Mouse (Mus musculus) hindbrain, embryonic 15.5 days (tissue): ENCODE data around the gene Calca. TPM values are rescaled to one million over a fixed set of nuclear protein-coding genes. Genes with fewer than 3 reads are reported as not detected.
"Not testable (repeated sequence)": the region's sequence is repeated elsewhere in the genome, so short reads cannot be mapped to it uniquely, and the experiment has no call there.

Experiments
- ATAC-seq: fragments of 200-750 bp; cut with Nextera tagmentation; 2 replicates; pipeline ENCODE4 v1.8.0; 2017; ENCODE audit warnings: low read depth, moderate number of reproducible peaks, moderate TSS enrichment; ENCODE audit not compliant: low FRiP score
- H3K27ac ChIP-seq: fragments of 300-500 bp; sonication (generic); replicated peaks from 2 replicates; pipeline ENCODE4 v1.5.1; 2015; ENCODE audit warnings: mild to moderate bottlenecking, inconsistent platforms
- H3K27me3 ChIP-seq: fragments of 300-500 bp; sonication (generic); 2 replicates; pipeline ENCODE4 v1.6.1; 2015; ENCODE audit warnings: control low read depth, inconsistent platforms
- H3K36me3 ChIP-seq: fragments of 300-500 bp; sonication (generic); 2 replicates; pipeline ENCODE4 v1.6.1; 2015; ENCODE audit warnings: control low read depth, inconsistent platforms
- H3K4me1 ChIP-seq: fragments of 300-500 bp; sonication (generic); replicated peaks from 2 replicates; pipeline ENCODE4 v1.6.1; 2015; ENCODE audit warnings: control low read depth, inconsistent platforms
- H3K4me2 ChIP-seq: fragments of 300-500 bp; sonication (generic); 2 replicates; pipeline ENCODE4 v1.6.1; 2015; ENCODE audit warnings: moderate library complexity, mild to moderate bottlenecking, inconsistent platforms
- H3K4me3 ChIP-seq: fragments of 300-500 bp; sonication (generic); 2 replicates; pipeline ENCODE4 v1.5.1; 2015; ENCODE audit warnings: mild to moderate bottlenecking, inconsistent platforms
- H3K9ac ChIP-seq: fragments of 300-500 bp; sonication (generic); 2 replicates; pipeline ENCODE4 v1.6.1; 2015; ENCODE audit warnings: inconsistent platforms
- H3K9me3 ChIP-seq: fragments of 300-500 bp; sonication (generic); 2 replicates; pipeline ENCODE4 v1.6.1; 2016; ENCODE audit warnings: control low read depth, inconsistent platforms
- WGBS: fragments of 180-500 bp; shearing (Covaris S2); methylation state at CpG from one replicate; pipeline ENCODE4 v1.1.7; 2015; 5-methylcytosine and 5-hydroxymethylcytosine counted together
- polyA plus RNA-seq: library from polyadenylated mRNA; unstranded; fragments of >200 nt; fragmentation: Nextera tagmentation; extraction: Ambion mirVana; gene quantifications from 2 replicates; pipeline ENCODE4 v1.2.1, GENCODE M21; 2015

The Calca gene
- 17.3 and 23.7 TPM in 2 replicates for polyA plus RNA-seq

GRCm38 (mm10) chr7:114636102-114636501 lies at the start of gene Calca:
Calca (minus strand) TSS chr7:114636357.
- peak within 1 kb of the TSS; percentile 83 for H3K4me2 ChIP-seq
- H3K36me3 ChIP-seq = no peaks in the 10 kb centered on the region
- H3K9ac ChIP-seq = peak within 1 kb of the TSS; percentile 39
- no peaks in the 10 kb centered on the region for H3K9me3 ChIP-seq
- H3K27me3 ChIP-seq = 0 out of 2 replicates have a peak, but pooled peaks cover 9% of the 10 kb centered on the region
- H3K4me3 ChIP-seq = peak within 1 kb of the TSS; percentile 44
- peak; percentile 61; the same call in 1 of the 2 replicates for ATAC-seq
- WGBS = under 1% methylated on average over 12 of the region's 12 CpGs
- peaks cover 13% of the 10 kb centered on the region; the same call in 1 of the 2 replicates for H3K4me1 ChIP-seq
- H3K27ac ChIP-seq = no peak within 1 kb of the TSS

- no peaks in the 10 kb centered on the region for H3K9me3 ChIP-seq
- no peak for ATAC-seq
- H3K27me3 ChIP-seq = no peaks in the 10 kb centered on the region
- no peak overlapping the region for H3K4me3 ChIP-seq
- 36% methylated on average over 2 of the region's 2 CpGs for WGBS
- no peak overlapping the region for H3K4me2 ChIP-seq
- H3K9ac ChIP-seq = no peak overlapping the region
- H3K27ac ChIP-seq = no peak overlapping the region
- no peaks in the 10 kb centered on the region for H3K36me3 ChIP-seq
- H3K4me1 ChIP-seq = no peaks in the 10 kb centered on the region
Measured at GRCm38 (mm10) chr7:114672697-114673096, 36.5 kb upstream of the Calca start.

DNA sequence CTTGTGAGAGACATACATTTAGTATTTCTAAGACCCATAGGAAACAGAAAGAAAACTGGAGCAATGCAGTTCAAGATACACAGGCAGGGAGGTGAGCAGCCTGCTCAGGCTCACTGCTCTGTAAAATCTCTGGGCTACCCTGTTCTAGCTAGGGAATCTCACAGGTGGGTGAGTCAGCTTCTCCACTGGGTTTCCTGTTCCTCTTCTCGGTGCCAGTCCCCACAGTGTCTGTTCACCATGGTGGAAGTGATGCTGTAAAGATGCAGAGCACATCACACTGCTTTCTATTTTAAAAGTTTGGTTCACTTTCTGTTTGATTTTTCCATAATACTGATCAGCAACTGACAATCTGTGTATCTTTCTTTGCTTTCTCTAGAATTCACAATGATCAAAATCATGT lies 35.2 kb upstream of the Calca start:
- WGBS = 77% methylated on average over 1 of the region's 1 CpGs
- Histone ChIP-seq H3K27me3 (no peaks in the 10 kb centered on the region), H3K27ac (no peak overlapping the region), H3K36me3 (no peaks in the 10 kb centered on the region), H3K4me2 (no peak overlapping the region), H3K4me3 (no peak overlapping the region), H3K4me1 (no peaks in the 10 kb centered on the region), H3K9ac (no peak overlapping the region), H3K9me3 (no peaks in the 10 kb centered on the region)
- ATAC-seq = no peak

DNA sequence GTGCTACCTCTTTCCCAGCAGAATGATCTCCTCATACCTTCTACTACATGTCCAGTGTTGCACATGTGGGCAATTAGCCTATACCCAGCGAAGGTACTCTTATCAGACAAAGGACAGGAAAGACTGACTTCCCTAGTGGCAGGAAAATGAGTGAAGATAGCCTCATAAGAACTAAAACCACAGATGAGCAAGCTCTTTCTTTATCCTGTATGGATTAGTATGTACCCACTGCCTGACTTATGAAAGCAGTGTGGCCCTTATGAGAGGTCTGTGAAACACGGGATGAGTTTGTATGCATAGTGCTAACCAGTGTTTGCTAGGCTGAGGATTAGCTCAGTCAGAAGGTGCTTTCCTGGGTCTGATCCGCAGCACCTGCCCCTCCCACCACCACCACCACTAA lies 13.6 kb upstream of the Calca start:
- Histone ChIP-seq H3K9me3 (no peaks in the 10 kb centered on the region), H3K36me3 (no peaks in the 10 kb centered on the region), H3K27me3 (no peaks in the 10 kb centered on the region), H3K27ac (no peak overlapping the region), H3K4me2 (no peak overlapping the region), H3K4me3 (no peak overlapping the region), H3K4me1 (no peaks in the 10 kb centered on the region), H3K9ac (no peak overlapping the region)
- 61% methylated on average over 3 of the region's 3 CpGs for WGBS
- ATAC-seq = no peak

GRCm38 (mm10) chr7:114648791-114649190 lies 12.6 kb upstream of the Calca start:
- Histone ChIP-seq H3K9me3 (no peaks in the 10 kb centered on the region), H3K4me2 (no peak overlapping the region), H3K4me3 (no peak overlapping the region), H3K27ac (no peak overlapping the region), H3K9ac (no peak overlapping the region), H3K27me3 (no peaks in the 10 kb centered on the region), H3K4me1 (no peaks in the 10 kb centered on the region), H3K36me3 (no peaks in the 10 kb centered on the region)
- no peak for ATAC-seq
- WGBS = 47% methylated on average over 3 of the region's 3 CpGs

DNA sequence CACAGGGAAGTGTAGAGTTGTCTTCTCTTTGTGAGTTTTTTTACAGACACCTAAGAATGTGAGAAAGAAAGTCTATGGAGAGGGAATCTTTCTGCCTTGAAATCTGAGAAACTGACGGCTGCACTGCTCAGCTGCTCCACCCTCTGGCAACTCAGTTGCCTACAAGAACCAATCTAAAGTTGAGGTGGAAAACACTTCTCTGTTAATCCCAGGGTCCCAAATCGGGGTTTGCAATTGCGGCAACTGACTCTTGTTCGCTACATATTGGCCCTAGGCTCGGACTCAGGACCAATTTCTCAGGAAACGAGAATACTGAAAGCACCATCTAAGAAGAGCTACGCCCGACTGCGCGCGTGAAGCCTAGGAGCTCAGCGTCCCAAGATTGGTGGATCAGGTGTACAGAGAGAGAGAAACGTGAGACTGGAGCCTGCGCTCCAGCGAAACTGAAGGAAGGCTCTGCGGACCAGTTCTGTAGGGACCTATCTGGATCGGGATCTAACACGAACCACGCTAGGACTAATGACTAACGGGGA lies 522 bp downstream of the Calca start:
- H3K27me3 ChIP-seq = 0 out of 2 replicates have a peak, but pooled peaks cover 9% of the 10 kb centered on the region
- H3K36me3 ChIP-seq = no peaks in the 10 kb centered on the region
- H3K27ac ChIP-seq = no peak overlapping the region
- H3K4me2 ChIP-seq = peak overlapping the region; percentile 83
- peak overlapping the region; percentile 44 for H3K4me3 ChIP-seq
- peak overlapping the region; percentile 39 for H3K9ac ChIP-seq
- no peaks in the 10 kb centered on the region for H3K9me3 ChIP-seq
- peak; percentile 65; the same call in 1 of the 2 replicates for ATAC-seq
- peaks cover 13% of the 10 kb centered on the region; the same call in 1 of the 2 replicates for H3K4me1 ChIP-seq
- under 1% methylated on average over 20 of the region's 20 CpGs for WGBS

- no peak overlapping the region for H3K4me2 ChIP-seq
Measured at GRCm38 (mm10) chr7:114634386-114634785, 1.8 kb downstream of the Calca start.

GRCm38 (mm10) chr7:114625966-114626365 lies 10.2 kb downstream of the Calca start:
- Histone ChIP-seq H3K27me3 (no peaks in the 10 kb centered on the region), H3K4me3 (no peak overlapping the region), H3K9ac (no peak overlapping the region), H3K4me2 (no peak overlapping the region), H3K4me1 (no peaks in the 10 kb centered on the region), H3K36me3 (no peaks in the 10 kb centered on the region), H3K9me3 (no peaks in the 10 kb centered on the region), H3K27ac (no peak overlapping the region)
- 92% methylated on average over 3 of the region's 3 CpGs for WGBS
- ATAC-seq = no peak

More at GRCm38 (mm10) chr7:114634386-114634785, 1.8 kb downstream of the Calca start:
- Histone ChIP-seq H3K27ac (no peak overlapping the region), H3K9me3 (no peaks in the 10 kb centered on the region), H3K4me3 (no peak overlapping the region), H3K9ac (no peak overlapping the region), H3K4me1 (peaks cover 13% of the 10 kb centered on the region; the same call in 1 of the 2 replicates), H3K27me3 (0 out of 2 replicates have a peak, but pooled peaks cover 9% of the 10 kb centered on the region), H3K36me3 (no peaks in the 10 kb centered on the region)
- no peak for ATAC-seq
- WGBS = 83% methylated on average over 7 of the region's 7 CpGs

DNA sequence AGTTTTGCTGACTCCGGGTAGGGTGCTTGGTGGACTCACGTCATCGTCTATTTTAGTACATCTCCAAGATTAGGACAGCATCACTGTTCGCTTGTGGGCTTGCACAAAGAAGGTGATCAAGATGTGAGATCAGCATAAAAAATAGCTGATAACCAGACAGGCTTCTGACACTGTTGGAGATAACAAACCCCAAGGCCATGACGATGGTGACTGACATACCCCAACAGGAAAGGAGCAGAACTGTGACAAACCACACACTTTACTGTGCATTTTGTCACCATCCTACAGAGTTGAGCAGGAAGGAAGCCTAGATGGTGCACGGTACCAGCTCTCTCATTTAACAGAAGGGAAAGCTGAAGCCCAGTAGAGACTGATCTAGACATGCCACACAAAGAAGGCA lies 19.4 kb downstream of the Calca start:
- H3K9me3 ChIP-seq = no peaks in the 10 kb centered on the region
- no peak for ATAC-seq

GRCm38 (mm10) chr7:114594391-114594790 lies 41.8 kb downstream of the Calca start:
- not testable (repeated sequence) for H3K27me3 ChIP-seq, H3K9ac ChIP-seq, H3K4me3 ChIP-seq, H3K27ac ChIP-seq, ATAC-seq, H3K4me2 ChIP-seq, H3K36me3 ChIP-seq, H3K4me1 ChIP-seq, H3K9me3 ChIP-seq
- WGBS = 95% methylated on average over 8 of the region's 8 CpGs

More for the DNA sequence above, 19.4 kb downstream of the Calca start:
- WGBS = 93% methylated on average over 6 of the region's 6 CpGs
- H3K9ac ChIP-seq = no peak overlapping the region
- no peaks in the 10 kb centered on the region for H3K27me3 ChIP-seq
- H3K4me1 ChIP-seq = no peaks in the 10 kb centered on the region
- no peaks in the 10 kb centered on the region for H3K36me3 ChIP-seq
- no peak overlapping the region for H3K4me2 ChIP-seq
- no peak overlapping the region for H3K4me3 ChIP-seq
- no peak overlapping the region for H3K27ac ChIP-seq

DNA sequence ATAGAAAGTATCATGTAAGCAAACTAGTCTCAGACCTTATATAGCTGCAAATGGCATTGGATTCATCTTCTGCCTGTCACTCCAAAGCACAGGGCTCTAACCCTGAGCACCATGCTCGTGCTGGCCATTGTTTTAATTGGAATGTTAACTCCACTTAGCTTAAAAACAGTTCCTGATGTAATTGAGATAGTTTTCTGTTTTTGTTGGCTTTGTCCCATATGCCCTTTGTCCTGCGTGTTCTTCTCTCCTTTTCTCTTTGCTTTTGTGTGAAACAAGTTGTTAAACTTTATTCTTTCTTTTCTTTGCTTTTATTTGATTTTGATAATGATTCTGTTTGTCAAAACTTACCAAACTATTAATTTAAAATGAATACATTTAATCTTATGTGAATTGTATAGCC lies 53.7 kb downstream of the Calca start:
- Histone ChIP-seq H3K27me3 (no peaks in the 10 kb centered on the region), H3K36me3 (no peaks in the 10 kb centered on the region), H3K27ac (no peak overlapping the region), H3K4me3 (no peak overlapping the region), H3K9me3 (no peaks in the 10 kb centered on the region), H3K9ac (no peak overlapping the region), H3K4me2 (no peak overlapping the region), H3K4me1 (no peaks in the 10 kb centered on the region)
- no peak for ATAC-seq
- WGBS = 56% methylated on average over 2 of the region's 2 CpGs
